Mouse (Mus musculus) megakaryocyte progenitor cell, adult 5-6 weeks (primary cell): ENCODE measurements around the gene Tril. TPM values are rescaled to one million over a fixed set of nuclear protein-coding genes. Genes with fewer than 3 reads are reported as not detected.

Source experiments
- total RNA-seq, 2 experiments: library from RNA; stranded (forward) in 1 of 2; stranded (reverse) in 1 of 2; fragments of 157-497, 149-512 nt in 1 of 2; fragments of 200-1000 nt in 1 of 2; gene quantifications; 2 replicates each; pipeline versions ENCODE4 v1.2.3 to v1.2.4; 2015 to 2017

The Tril gene
- total RNA-seq, 2 experiments from 2014 or later: not detected

Other genes with a start within 250 kb of the Tril start
- gene Cpvl, start 157.8 kb upstream of the Tril start, total RNA-seq (2015): not detected in 2 replicates
- 0.17 TPM in 1 of 2 replicates, not detected in the other for gene Cpvl, start 157.8 kb upstream of the Tril start, total RNA-seq (2017)
- 7.5 and 10.9 TPM in 2 replicates for gene Chn2, start 218.7 kb upstream of the Tril start, total RNA-seq (2015)
- 8.0 and 9.5 TPM in 2 replicates for gene Chn2, start 218.7 kb upstream of the Tril start, total RNA-seq (2017)